Comparison of ENCODE assay signal across 9 mouse cellular contexts in genomic region chr11:78435776-78436349, GRCm38 (mm10). TPM values are rescaled to one million over a fixed set of nuclear protein-coding genes. Genes with fewer than 3 reads are reported as not detected.
DNase-seq lines count a peak whose midpoint lies in the region; ATAC-seq lines count a peak whose summit lies in the region.
"Had no signal": no experiment of that assay in that cellular context is flagged by ENCODE, and none has a peak within 500 bp of the region (broad histone marks: within the 10 kb centered on the region; RNA-seq: fewer than 3 reads in every experiment).

No protein-coding gene starts in this region.

- no peak for ATAC-seq in liver, embryonic 13.5 days (ENCODE audit: low read depth)

- intact Hi-C loops in gastrocnemius, postnatal 14 days (cut with DNase I; ENCODE audit: low total_unique reads): no loop called here
- intact Hi-C loops in heart, postnatal 14 days (cut with DNase I): no loop called here

- WGBS in liver, embryonic 13.5 days (ENCODE audit: insufficient replicate concordance): 9% methylated on average over 19 of the region's 19 CpGs

- H3K4me2 ChIP-seq in liver, embryonic 13.5 days: peak overlapping the region; percentile 30

- H3K27ac ChIP-seq in liver, embryonic 13.5 days: no peak overlapping the region

- H3K27me3 ChIP-seq in liver, embryonic 13.5 days: peaks cover 10% of the 10 kb centered on the region

- peaks cover 9% of the 10 kb centered on the region for H3K4me1 ChIP-seq in liver, embryonic 13.5 days (replicated peaks)

- no peaks in the 10 kb centered on the region for H3K36me3 ChIP-seq in liver, embryonic 13.5 days

- no peak overlapping the region for H3K4me3 ChIP-seq in liver, embryonic 13.5 days (replicated peaks)

- DNase-seq in gastrocnemius, postnatal 14 days: peak; percentile 30
- no peak for DNase-seq in gastrocnemius, postnatal 25 days
- DNase-seq in CD4-positive helper T cell, adult 2 months (ENCODE audit: low read depth, low spot score): peak; percentile 53
- peak; percentile 11 for DNase-seq in brain, adult 2 months (ENCODE audit: low read depth, low spot score)
- peak; percentile 16 to 31 for DNase-seq in heart, postnatal 14 days
- peak; percentile 10 for DNase-seq in liver, embryonic 13.5 days
- DNase-seq in retina, postnatal 1 day: peak; percentile 68
- DNase-seq in layer of hippocampus, adult 18-20 months (ENCODE audit: low spot score in 2 of 2): no peak

- H3K9me3 ChIP-seq in liver, embryonic 13.5 days (replicated peaks): no peaks in the 10 kb centered on the region

- no peak overlapping the region for H3K9ac ChIP-seq in liver, embryonic 13.5 days

RNA-seq across cellular contexts. Expression of gene Slc13a2, which starts 13.8 kb away (rescaled TPM):
- not detected for total RNA-seq in gastrocnemius, postnatal 14 days (2021)
- not detected for total RNA-seq in gastrocnemius, postnatal 25 days (2021)
- total RNA-seq in heart, postnatal 14 days (2021): not detected
- polyA plus RNA-seq in liver, embryonic 13.5 days (2015; fragmentation: Nextera tagmentation; extraction: Ambion mirVana): 0.07 TPM in 1 of 2 replicates, not detected in the other
- not detected for total RNA-seq in layer of hippocampus, adult 18-20 months (2021)
- polyA plus RNA-seq: neural tube, embryonic 14.5 days had no signal

RNA-seq across cellular contexts. Expression of gene Slc46a1, which starts 29.6 kb away (rescaled TPM):
- total RNA-seq in gastrocnemius, postnatal 14 days (2021): 1 to 10 TPM in 1 of 2 experiments, under 1 TPM in 1; 0.95 to 2.1 TPM
- 1 to 10 TPM; 1.4 to 1.5 TPM for total RNA-seq in gastrocnemius, postnatal 25 days (2021)
- 1 to 10 TPM; 2.3 to 3.1 TPM for total RNA-seq in heart, postnatal 14 days (2021)
- 6.1 and 6.5 TPM in 2 replicates for polyA plus RNA-seq in liver, embryonic 13.5 days (2015; fragmentation: Nextera tagmentation; extraction: Ambion mirVana)
- 10 to 100 TPM; 10.9 to 11.7 TPM for total RNA-seq in layer of hippocampus, adult 18-20 months (2021)

RNA-seq across cellular contexts. Expression of gene Foxn1, which starts 49.5 kb away (rescaled TPM):
- not detected for total RNA-seq in gastrocnemius, postnatal 14 days (2021)
- not detected for total RNA-seq in gastrocnemius, postnatal 25 days (2021)
- total RNA-seq in heart, postnatal 14 days (2021): under 1 TPM in 1 of 2 experiments, not detected in 1; 0.24 TPM
- not detected in 2 replicates for polyA plus RNA-seq in liver, embryonic 13.5 days (2015; fragmentation: Nextera tagmentation; extraction: Ambion mirVana)
- total RNA-seq in layer of hippocampus, adult 18-20 months (2021): not detected
- polyA plus RNA-seq: neural tube, embryonic 14.5 days had no signal

Comparison
In these comparisons a context has a peak if more than half of its experiments do, and no peak if none do; other contexts are left out.
1. DNase-seq: peak in gastrocnemius, postnatal 14 days (single experiment), CD4-positive helper T cell, adult 2 months (single experiment), brain, adult 2 months (single experiment), heart, postnatal 14 days (2 of 2), liver, embryonic 13.5 days (single experiment) and retina, postnatal 1 day (single experiment); none in gastrocnemius, postnatal 25 days (single experiment) and layer of hippocampus, adult 18-20 months (0 of 2).